Mouse (Mus musculus): ENCODE results near the gene Amn. TPM values are rescaled to one million over a fixed set of nuclear protein-coding genes. Genes with fewer than 3 reads are reported as not detected.

The Amn gene
- polyA plus RNA-seq, 1 experiment, result 18.7 TPM

- no peak overlapping the region for H3K4me3 ChIP-seq (ENCODE audit: insufficient read depth, low read length)
- no peaks in the 10 kb centered on the region for H3K4me1 ChIP-seq (ENCODE audit: control insufficient read depth, insufficient read depth, low read length)
- TF ChIP-seq POLR2A (IDR thresholded peaks at IDR 0.05; ENCODE audit: extremely low read depth, insufficient read depth, low read length) (no peak), CTCF (IDR thresholded peaks at IDR 0.05; ENCODE audit: extremely low read depth, insufficient read depth, low read length) (no peak)
- H3K27ac ChIP-seq (ENCODE audit: insufficient read depth, low read length), result no peak overlapping the region
Observed at GRCm38 (mm10) chr12:111276371-111276770, 5.5 kb downstream of the Amn start.

- Histone ChIP-seq H3K4me3 (ENCODE audit: insufficient read depth, low read length) (no peak overlapping the region), H3K4me1 (ENCODE audit: control insufficient read depth, insufficient read depth, low read length) (no peaks in the 10 kb centered on the region), H3K27ac (ENCODE audit: insufficient read depth, low read length) (no peak overlapping the region)
- no peak for TF ChIP-seq CTCF (IDR thresholded peaks at IDR 0.05; ENCODE audit: extremely low read depth, insufficient read depth, low read length)
- TF ChIP-seq POLR2A (IDR thresholded peaks at IDR 0.05; ENCODE audit: extremely low read depth, insufficient read depth, low read length), result no peak
Observed at GRCm38 (mm10) chr12:111283573-111283972, 12.7 kb downstream of the Amn start.

GRCm38 (mm10) chr12:111284532-111284931 is 13.6 kb downstream of the Amn start:
- TF ChIP-seq POLR2A (IDR thresholded peaks at IDR 0.05; ENCODE audit: extremely low read depth, insufficient read depth, low read length) (no peak), CTCF (IDR thresholded peaks at IDR 0.05; ENCODE audit: extremely low read depth, insufficient read depth, low read length) (no peak)
- H3K4me1 ChIP-seq (ENCODE audit: control insufficient read depth, insufficient read depth, low read length), result no peaks in the 10 kb centered on the region
- H3K27ac ChIP-seq (ENCODE audit: insufficient read depth, low read length), result no peak overlapping the region
- peak overlapping the region; percentile 33; the same call in 1 of the 2 replicates for H3K4me3 ChIP-seq (ENCODE audit: insufficient read depth, low read length)

GRCm38 (mm10) chr12:111293025-111293424 is 22.1 kb downstream of the Amn start:
- TF ChIP-seq CTCF (IDR thresholded peaks at IDR 0.05; ENCODE audit: extremely low read depth, insufficient read depth, low read length), result no peak
- TF ChIP-seq POLR2A (IDR thresholded peaks at IDR 0.05; ENCODE audit: extremely low read depth, insufficient read depth, low read length), result no peak
- Histone ChIP-seq H3K4me3 (ENCODE audit: insufficient read depth, low read length) (no peak overlapping the region), H3K4me1 (ENCODE audit: control insufficient read depth, insufficient read depth, low read length) (no peaks in the 10 kb centered on the region), H3K27ac (ENCODE audit: insufficient read depth, low read length) (no peak overlapping the region)

- Histone ChIP-seq H3K4me1 (ENCODE audit: control insufficient read depth, insufficient read depth, low read length) (no peaks in the 10 kb centered on the region), H3K27ac (ENCODE audit: insufficient read depth, low read length) (no peak overlapping the region), H3K4me3 (ENCODE audit: insufficient read depth, low read length) (no peak overlapping the region)
- TF ChIP-seq CTCF (IDR thresholded peaks at IDR 0.05; ENCODE audit: extremely low read depth, insufficient read depth, low read length) (no peak), POLR2A (IDR thresholded peaks at IDR 0.05; ENCODE audit: extremely low read depth, insufficient read depth, low read length) (no peak)
Observed at GRCm38 (mm10) chr12:111301322-111302017, 30.6 kb downstream of the Amn start.

- H3K4me3 ChIP-seq (ENCODE audit: insufficient read depth, low read length), result no peak overlapping the region
- TF ChIP-seq CTCF (IDR thresholded peaks at IDR 0.05; ENCODE audit: extremely low read depth, insufficient read depth, low read length) (no peak), POLR2A (IDR thresholded peaks at IDR 0.05; ENCODE audit: extremely low read depth, insufficient read depth, low read length) (no peak)
- no peak overlapping the region for H3K27ac ChIP-seq (ENCODE audit: insufficient read depth, low read length)
Observed at GRCm38 (mm10) chr12:111302018-111302345, 31.1 kb downstream of the Amn start.

GRCm38 (mm10) chr12:111303702-111304337 is 32.9 kb downstream of the Amn start:
- Histone ChIP-seq H3K27ac (ENCODE audit: insufficient read depth, low read length) (no peak overlapping the region), H3K4me3 (ENCODE audit: insufficient read depth, low read length) (no peak overlapping the region)
- TF ChIP-seq CTCF (IDR thresholded peaks at IDR 0.05; ENCODE audit: extremely low read depth, insufficient read depth, low read length) (no peak), POLR2A (IDR thresholded peaks at IDR 0.05; ENCODE audit: extremely low read depth, insufficient read depth, low read length) (no peak)

More at GRCm38 (mm10) chr12:111302018-111302345, 31.1 kb downstream of the Amn start:
- H3K4me1 ChIP-seq (ENCODE audit: control insufficient read depth, insufficient read depth, low read length), result no peaks in the 10 kb centered on the region

GRCm38 (mm10) chr12:111306821-111307220 is 35.9 kb downstream of the Amn start:
- TF ChIP-seq CTCF (IDR thresholded peaks at IDR 0.05; ENCODE audit: extremely low read depth, insufficient read depth, low read length), result no peak
- TF ChIP-seq POLR2A (IDR thresholded peaks at IDR 0.05; ENCODE audit: extremely low read depth, insufficient read depth, low read length), result no peak
- Histone ChIP-seq H3K27ac (ENCODE audit: insufficient read depth, low read length) (no peak overlapping the region), H3K4me1 (ENCODE audit: control insufficient read depth, insufficient read depth, low read length) (no peaks in the 10 kb centered on the region), H3K4me3 (ENCODE audit: insufficient read depth, low read length) (no peak overlapping the region)

More at GRCm38 (mm10) chr12:111303702-111304337, 32.9 kb downstream of the Amn start:
- no peaks in the 10 kb centered on the region for H3K4me1 ChIP-seq (ENCODE audit: control insufficient read depth, insufficient read depth, low read length)

- H3K4me1 ChIP-seq (ENCODE audit: control insufficient read depth, insufficient read depth, low read length), result no peaks in the 10 kb centered on the region
- no peak for TF ChIP-seq CTCF (IDR thresholded peaks at IDR 0.05; ENCODE audit: extremely low read depth, insufficient read depth, low read length)
- TF ChIP-seq POLR2A (IDR thresholded peaks at IDR 0.05; ENCODE audit: extremely low read depth, insufficient read depth, low read length), result no peak
- no peak overlapping the region for H3K4me3 ChIP-seq (ENCODE audit: insufficient read depth, low read length)
- no peak overlapping the region for H3K27ac ChIP-seq (ENCODE audit: insufficient read depth, low read length)
Observed at GRCm38 (mm10) chr12:111309256-111309655, 38.4 kb downstream of the Amn start.

- Histone ChIP-seq H3K4me3 (ENCODE audit: insufficient read depth, low read length) (no peak overlapping the region), H3K27ac (ENCODE audit: insufficient read depth, low read length) (no peak overlapping the region), H3K4me1 (ENCODE audit: control insufficient read depth, insufficient read depth, low read length) (no peaks in the 10 kb centered on the region)
- no peak for TF ChIP-seq POLR2A (IDR thresholded peaks at IDR 0.05; ENCODE audit: extremely low read depth, insufficient read depth, low read length)
- no peak for TF ChIP-seq CTCF (IDR thresholded peaks at IDR 0.05; ENCODE audit: extremely low read depth, insufficient read depth, low read length)
Observed at GRCm38 (mm10) chr12:111309931-111310330, 39.0 kb downstream of the Amn start.

All from cortical plate, adult 2 months (tissue).